ENCODE assay signal across 30 mouse cellular contexts in the genomic region with DNA sequence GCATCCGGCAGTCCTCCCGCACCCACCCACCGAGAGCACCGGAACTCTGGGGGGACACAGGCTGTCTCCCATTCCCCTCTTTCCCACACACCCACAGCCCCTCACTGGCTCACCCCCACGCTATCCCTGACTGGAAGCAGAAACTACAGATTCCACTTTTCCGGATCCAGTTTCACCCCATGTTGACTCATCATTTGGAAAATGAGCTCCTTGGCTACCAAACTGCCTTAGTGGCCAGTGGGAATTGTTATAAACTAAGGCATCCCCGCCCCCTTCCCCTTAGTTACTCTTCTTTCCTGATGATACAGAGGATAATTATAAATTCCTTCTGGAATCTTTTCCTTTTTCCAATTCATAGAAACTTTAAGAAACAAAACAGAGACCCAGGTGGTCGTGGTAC. TPM values are rescaled to one million over a fixed set of nuclear protein-coding genes. Genes with fewer than 3 reads are reported as not detected.
DNase-seq lines count a peak whose midpoint lies in the region; ATAC-seq and TF ChIP-seq lines count a peak whose summit lies in the region.
"Had no signal": no experiment of that assay in that cellular context is flagged by ENCODE, and none has a peak within 500 bp of the region (broad histone marks: within the 10 kb centered on the region; RNA-seq: fewer than 3 reads in every experiment).

No protein-coding gene starts in this region.

- H3K9me3 ChIP-seq in kidney, embryonic 14.5 days (ENCODE audit: control insufficient read depth, low read length) = no peaks in the 10 kb centered on the region
- H3K9me3 ChIP-seq: embryonic facial prominence, embryonic 10.5 days; embryonic facial prominence, embryonic 13.5 days; forebrain, embryonic 12.5 days; forebrain, embryonic 15.5 days; G1E; heart, embryonic 10.5 days; heart, embryonic 13.5 days; hindbrain, embryonic 12.5 days; hindbrain, embryonic 15.5 days had no signal

- H3K9ac ChIP-seq in kidney, embryonic 14.5 days (ENCODE audit: low read depth, low read length) = no peak overlapping the region
- H3K9ac ChIP-seq: embryonic facial prominence, embryonic 13.5 days; forebrain, embryonic 12.5 days; forebrain, embryonic 15.5 days; heart, embryonic 13.5 days; hindbrain, embryonic 12.5 days; hindbrain, embryonic 15.5 days had no signal

- intact Hi-C loops in gastrocnemius, adult 2 months (cut with DNase I) = no loop called here

- 0 out of 2 replicates have a peak overlapping the region, but pooled peaks have one; percentile 16 for H3K27ac ChIP-seq in gastrocnemius, adult 2 months
- no peak overlapping the region for H3K27ac ChIP-seq in kidney, embryonic 14.5 days (ENCODE audit: low read depth, low read length)
- 0 out of 2 replicates have a peak overlapping the region, but pooled peaks have one; percentile 7 for H3K27ac ChIP-seq in testis, adult 2 months (ENCODE audit: control insufficient read depth, insufficient read depth, low read depth, low read length)
- H3K27ac ChIP-seq: embryonic facial prominence, embryonic 10.5 days; embryonic facial prominence, embryonic 13.5 days; forebrain, embryonic 12.5 days; forebrain, embryonic 15.5 days; heart, adult 2 months; heart, embryonic 10.5 days; heart, embryonic 13.5 days; hindbrain, embryonic 12.5 days; hindbrain, embryonic 15.5 days had no signal

- no peak for DNase-seq in gastrocnemius, adult 2 months
- DNase-seq in gastrocnemius, postnatal 25 days = no peak
- DNase-seq in kidney, postnatal 36 days = no peak
- DNase-seq in testis, postnatal 10 days (ENCODE audit: low spot score) = no peak
- no peak for DNase-seq in layer of hippocampus, adult 9-10 months (ENCODE audit: low spot score)
- DNase-seq: adrenal gland, adult 2 months; adrenal gland, postnatal 14 days; B cell, adult 2 months; cerebellum, adult 11 months; cerebellum, adult 8-10 months; cerebellum, postnatal 10 days; cerebellum, postnatal 36 days; embryo, embryonic 11 days; gastrocnemius, postnatal 10 days; heart, adult 2 months; heart, postnatal 14 days; heart, postnatal 4 days had no signal

- 55% methylated on average over 8 of the region's 8 CpGs for WGBS in kidney, embryonic 14.5 days

- H3K27me3 ChIP-seq in kidney, embryonic 14.5 days (ENCODE audit: control insufficient read depth, insufficient read depth, low read length) = no peaks in the 10 kb centered on the region
- no peaks in the 10 kb centered on the region for H3K27me3 ChIP-seq in testis, adult 2 months (ENCODE audit: control insufficient read depth, insufficient read depth, low read length)
- H3K27me3 ChIP-seq: CH12.LX; embryonic facial prominence, embryonic 13.5 days; forebrain, embryonic 12.5 days; forebrain, embryonic 15.5 days; heart, embryonic 13.5 days; hindbrain, embryonic 12.5 days; hindbrain, embryonic 15.5 days had no signal

- ATAC-seq in kidney, embryonic 14.5 days (ENCODE audit: low FRiP score, low TSS enrichment) = 0 out of 2 replicates have a peak, but pooled peaks have one; percentile 41
- ATAC-seq: forebrain, embryonic 15.5 days had no signal

- H3K4me3 ChIP-seq in gastrocnemius, adult 2 months = no peak overlapping the region
- no peak overlapping the region for H3K4me3 ChIP-seq in kidney, embryonic 14.5 days (ENCODE audit: low read length)
- peak overlapping the region; percentile 68 for H3K4me3 ChIP-seq in testis, adult 2 months (ENCODE audit: control insufficient read depth, low read depth, low read length)
- H3K4me3 ChIP-seq: embryonic facial prominence, embryonic 10.5 days; embryonic facial prominence, embryonic 13.5 days; erythroblast, embryonic 14.5 days; forebrain, embryonic 12.5 days; forebrain, embryonic 15.5 days; heart, adult 2 months; heart, embryonic 10.5 days; heart, embryonic 13.5 days; hindbrain, embryonic 12.5 days; hindbrain, embryonic 15.5 days had no signal

- TF ChIP-seq CTCF in gastrocnemius, adult 2 months (IDR thresholded peaks at IDR 0.05) = no peak
- TF ChIP-seq CTCF in testis, adult 2 months (IDR thresholded peaks at IDR 0.05; ENCODE audit: control insufficient read depth, insufficient read depth, insufficient replicate concordance, low read depth, low read length) = no peak

- H3K36me3 ChIP-seq in kidney, embryonic 14.5 days (ENCODE audit: control insufficient read depth, insufficient read depth, low read length) = no peaks in the 10 kb centered on the region
- H3K36me3 ChIP-seq in testis, adult 2 months (ENCODE audit: control insufficient read depth, insufficient read depth, low read length) = no peaks in the 10 kb centered on the region
- H3K36me3 ChIP-seq: embryonic facial prominence, embryonic 10.5 days; embryonic facial prominence, embryonic 13.5 days; forebrain, embryonic 12.5 days; forebrain, embryonic 15.5 days; G1E; heart, embryonic 10.5 days; heart, embryonic 13.5 days; hindbrain, embryonic 12.5 days; hindbrain, embryonic 15.5 days had no signal

- no peak for TF ChIP-seq POLR2A in testis, adult 2 months (IDR thresholded peaks at IDR 0.05; ENCODE audit: control insufficient read depth, low read depth, low read length)

- no peak overlapping the region for H3K4me2 ChIP-seq in kidney, embryonic 14.5 days (replicated peaks; ENCODE audit: low read depth, low read length)
- H3K4me2 ChIP-seq: embryonic facial prominence, embryonic 13.5 days; forebrain, embryonic 12.5 days; forebrain, embryonic 15.5 days; heart, embryonic 13.5 days; hindbrain, embryonic 12.5 days; hindbrain, embryonic 15.5 days had no signal

- peaks cover 23% of the 10 kb centered on the region for H3K4me1 ChIP-seq in kidney, embryonic 14.5 days (ENCODE audit: control insufficient read depth, insufficient read depth, low read length)
- peaks cover 13% of the 10 kb centered on the region for H3K4me1 ChIP-seq in testis, adult 2 months (ENCODE audit: control insufficient read depth, insufficient read depth, low read length)
- H3K4me1 ChIP-seq: embryonic facial prominence, embryonic 13.5 days; forebrain, embryonic 15.5 days had no signal

RNA-seq across cellular contexts. Expression of a gene that starts 34.2 kb away (rescaled TPM):
- 100 to 1,000 TPM; 486 TPM for total RNA-seq in gastrocnemius, adult 2 months (2021)
- total RNA-seq in gastrocnemius, postnatal 25 days (2021) = 100 to 1,000 TPM; 407 TPM
- 219 and 229 TPM in 2 replicates for polyA plus RNA-seq in kidney, embryonic 14.5 days (2014; fragmentation: Nextera tagmentation; extraction: Ambion mirVana)
- polyA plus RNA-seq in testis, adult 2 months (2012; rRNA removed) = 13.4 and 21.2 TPM in 2 replicates
